Mouse (Mus musculus): Measurements from ENCODE around the gene Ncoa7.

The Ncoa7 gene

GRCm38 (mm10) chr10:30600094-30600534 is 203.0 kb downstream of the Ncoa7 start:
- in situ Hi-C loops (cut with MseI, MboI): loop anchor here in 1 of 2 experiments (25.0 kb wide), 1 partner anchor 712 kb away; the partner anchor contains the start of gene Hddc2

- in situ Hi-C loops (cut with MseI, MboI): no loop called here
Observed at GRCm38 (mm10) chr10:30587037-30587436, 216.1 kb downstream of the Ncoa7 start.

- in situ Hi-C loops (cut with MseI, MboI): no loop called here
Observed at GRCm38 (mm10) chr10:30585691-30586090, 217.4 kb downstream of the Ncoa7 start.
